Mouse (Mus musculus) kidney, embryonic 15.5 days (tissue): ENCODE results near the gene Pola2. TPM values are rescaled to one million over a fixed set of nuclear protein-coding genes. Genes with fewer than 3 reads are reported as not detected.

Experiments used
- ATAC-seq: fragments of 200-750 bp; cut with Nextera tagmentation; replicated peaks from 2 replicates; pipeline ENCODE4 v1.8.0; 2017; ENCODE audit warnings: moderate TSS enrichment; ENCODE audit not compliant: low FRiP score
- H3K27ac ChIP-seq: fragments of 300-500 bp; sonication (generic); 2 replicates; pipeline ENCODE4 v1.5.1; 2015; ENCODE audit warnings: mild to moderate bottlenecking, inconsistent platforms
- H3K27me3 ChIP-seq: fragments of 300-500 bp; sonication (generic); 2 replicates; pipeline ENCODE4 v1.6.1; 2015; ENCODE audit warnings: inconsistent platforms
- H3K36me3 ChIP-seq: fragments of 300-500 bp; sonication (generic); 2 replicates; pipeline ENCODE4 v1.6.1; 2015; ENCODE audit warnings: inconsistent platforms
- H3K4me1 ChIP-seq: fragments of 300-500 bp; sonication (generic); 2 replicates; pipeline ENCODE4 v1.6.1; 2015; ENCODE audit warnings: inconsistent platforms
- H3K4me2 ChIP-seq: fragments of 300-500 bp; sonication (generic); 2 replicates; pipeline ENCODE4 v1.6.1; 2015; ENCODE audit warnings: moderate library complexity, mild to moderate bottlenecking, inconsistent platforms
- H3K4me3 ChIP-seq: fragments of 300-500 bp; sonication (generic); replicated peaks from 2 replicates; pipeline ENCODE4 v1.5.1; 2015; ENCODE audit warnings: mild to moderate bottlenecking, inconsistent platforms
- H3K9ac ChIP-seq: fragments of 300-500 bp; sonication (generic); 2 replicates; pipeline ENCODE4 v1.6.1; 2015; ENCODE audit warnings: mild to moderate bottlenecking, inconsistent platforms
- H3K9me3 ChIP-seq: fragments of 300-500 bp; sonication (generic); replicated peaks from 2 replicates; pipeline ENCODE4 v1.6.1; 2016; ENCODE audit warnings: inconsistent platforms
- WGBS: fragments of 180-500 bp; shearing (Covaris S2); methylation state at CpG from one replicate; pipeline ENCODE4 v1.1.7; 2015; ENCODE audit warnings: mixed read lengths; 5-methylcytosine and 5-hydroxymethylcytosine counted together
- polyA plus RNA-seq: library from polyadenylated mRNA; unstranded; fragments of >200 nt; fragmentation: Nextera tagmentation; extraction: Ambion mirVana; gene quantifications from 2 replicates; pipeline ENCODE4 v1.2.1, GENCODE M21; 2015

Pola2 gene
- polyA plus RNA-seq, 1 experiment from 2014 or later, result 83.2 TPM

DNA sequence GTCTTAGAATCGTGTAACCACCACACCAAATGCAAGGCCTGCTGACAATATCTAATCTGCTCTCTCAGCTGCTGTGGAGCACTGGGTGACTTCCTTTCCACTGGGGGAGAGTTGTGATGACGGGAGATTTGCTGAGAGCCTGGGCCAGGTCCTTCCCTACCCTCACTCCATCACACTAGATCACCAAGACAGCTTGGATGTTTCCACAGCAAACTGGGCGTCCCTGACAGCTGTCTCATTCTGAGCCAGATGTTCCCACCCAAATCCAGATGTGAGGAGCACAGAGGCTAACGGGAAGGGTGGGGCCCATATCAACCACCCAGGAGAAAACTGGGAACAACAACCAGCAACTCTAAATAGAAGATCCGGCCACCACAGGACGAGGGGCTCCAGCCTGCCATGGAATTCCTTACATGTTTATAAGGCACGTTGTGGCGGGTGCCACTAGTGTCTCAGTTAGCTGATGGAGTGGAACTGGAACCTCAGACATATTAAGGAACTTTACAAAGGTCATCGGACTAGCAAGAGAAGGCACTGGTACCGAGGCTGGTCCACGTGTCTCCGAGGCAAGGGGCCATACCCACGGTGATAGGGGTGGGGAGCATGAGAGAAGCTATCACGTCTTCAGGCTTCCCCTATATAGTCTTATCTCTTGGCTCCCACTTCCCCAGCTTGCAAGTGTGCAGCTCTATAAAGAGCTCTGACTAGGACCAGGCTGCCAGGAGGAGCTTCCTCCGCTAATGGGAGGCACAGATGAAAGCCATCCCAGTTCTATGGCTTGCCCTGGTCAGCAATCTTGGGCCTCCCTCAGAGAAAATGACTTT lies 41.7 kb downstream of the Pola2 start:
- ATAC-seq, result no peak
- no peaks in the 10 kb centered on the region for H3K9me3 ChIP-seq
- H3K9ac ChIP-seq, result 0 out of 2 replicates have a peak overlapping the region, but pooled peaks have one; percentile 21
- WGBS, result 66% methylated on average over 15 of the region's 15 CpGs
- peaks cover 4% of the 10 kb centered on the region; the same call in 1 of the 2 replicates for H3K27me3 ChIP-seq
- H3K4me3 ChIP-seq, result peak overlapping the region; percentile 53
- H3K4me2 ChIP-seq, result peak overlapping the region; percentile 74
- peaks cover 33% of the 10 kb centered on the region for H3K36me3 ChIP-seq
- H3K4me1 ChIP-seq, result peaks cover 46% of the 10 kb centered on the region
- peak overlapping the region; percentile 56 for H3K27ac ChIP-seq

DNA sequence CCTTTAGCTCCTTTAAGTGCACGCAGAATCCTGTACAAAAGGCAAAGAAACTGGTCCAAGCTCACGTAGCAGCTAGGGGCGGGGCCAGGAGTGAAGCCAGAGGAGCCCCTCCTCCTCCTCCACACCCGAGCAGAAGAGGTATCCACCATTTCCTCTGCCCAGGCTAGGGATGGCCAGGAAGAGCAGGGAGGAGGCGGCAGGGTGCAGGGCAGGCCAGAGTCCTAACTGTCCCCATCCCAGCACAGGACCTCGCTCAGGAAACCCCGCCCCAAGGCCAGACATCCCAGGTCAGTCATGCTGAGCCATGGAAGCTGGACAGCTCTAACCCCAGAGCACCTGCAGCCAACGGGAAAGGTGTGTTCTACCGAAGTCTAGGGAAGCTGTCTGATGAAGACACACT lies 42.3 kb downstream of the Pola2 start:
- Histone ChIP-seq H3K9me3 (no peaks in the 10 kb centered on the region), H3K4me1 (peaks cover 41% of the 10 kb centered on the region), H3K27ac (peak overlapping the region; percentile 56), H3K27me3 (peaks cover 4% of the 10 kb centered on the region; the same call in 1 of the 2 replicates), H3K36me3 (peaks cover 39% of the 10 kb centered on the region), H3K9ac (0 out of 2 replicates have a peak overlapping the region, but pooled peaks have one; percentile 21), H3K4me2 (peak overlapping the region; percentile 74), H3K4me3 (peak overlapping the region; percentile 53)
- WGBS, result 14% methylated on average over 9 of the region's 9 CpGs
- ATAC-seq, result 0 out of 2 replicates have a peak, but pooled peaks have one; percentile 19

DNA sequence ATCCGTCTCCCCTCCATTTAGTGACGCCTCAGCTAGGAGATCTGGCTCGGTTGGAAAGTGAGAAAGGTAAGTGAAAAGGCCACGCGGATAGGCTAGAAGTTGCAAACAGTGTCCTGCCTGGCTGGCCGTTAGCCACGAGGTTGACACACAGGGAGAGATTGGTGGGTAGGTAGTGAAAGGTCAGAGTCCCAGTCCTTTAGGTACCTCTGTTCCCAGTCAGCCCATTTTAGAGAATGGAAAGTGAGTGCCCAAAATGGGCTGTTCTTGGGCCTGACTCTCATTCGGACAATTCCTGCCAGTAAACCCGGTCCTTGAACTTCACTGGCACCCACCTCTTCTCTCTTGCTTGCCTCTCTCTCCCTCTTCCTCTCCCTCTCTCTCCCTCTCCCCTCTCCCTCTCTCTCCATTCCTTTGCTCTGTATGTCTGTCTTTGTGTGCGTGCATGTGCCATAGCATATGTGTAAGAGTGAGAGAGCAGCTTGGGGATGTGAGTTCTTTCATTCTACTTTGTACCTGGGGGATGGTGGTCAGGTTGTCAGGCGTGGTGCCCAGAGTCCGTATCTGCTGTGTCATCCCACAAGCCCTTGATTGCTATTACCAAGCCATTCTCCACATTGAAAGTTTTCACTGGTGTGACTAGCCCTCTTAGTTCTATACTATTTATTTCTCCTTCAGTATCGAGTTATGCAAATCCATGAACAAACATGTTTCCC lies 50.8 kb downstream of the Pola2 start, which contains the start of gene Dpf2:
Dpf2 (minus strand) TSS at position 4 of the 713 bp plus-strand sequence.
- H3K36me3 ChIP-seq, result peaks cover 36% of the 10 kb centered on the region
- no peaks in the 10 kb centered on the region for H3K9me3 ChIP-seq
- peak within 1 kb of the TSS; percentile 98 for H3K4me3 ChIP-seq
- H3K27ac ChIP-seq, result peak within 1 kb of the TSS; percentile 94
- 18% methylated on average over 13 of the region's 13 CpGs for WGBS
- H3K9ac ChIP-seq, result peak within 1 kb of the TSS; percentile 97
- H3K4me2 ChIP-seq, result peak within 1 kb of the TSS; percentile 71
- peak; percentile 63; the same call in 1 of the 2 replicates for ATAC-seq
- peaks cover 32% of the 10 kb centered on the region for H3K4me1 ChIP-seq
- no peaks in the 10 kb centered on the region for H3K27me3 ChIP-seq

DNA sequence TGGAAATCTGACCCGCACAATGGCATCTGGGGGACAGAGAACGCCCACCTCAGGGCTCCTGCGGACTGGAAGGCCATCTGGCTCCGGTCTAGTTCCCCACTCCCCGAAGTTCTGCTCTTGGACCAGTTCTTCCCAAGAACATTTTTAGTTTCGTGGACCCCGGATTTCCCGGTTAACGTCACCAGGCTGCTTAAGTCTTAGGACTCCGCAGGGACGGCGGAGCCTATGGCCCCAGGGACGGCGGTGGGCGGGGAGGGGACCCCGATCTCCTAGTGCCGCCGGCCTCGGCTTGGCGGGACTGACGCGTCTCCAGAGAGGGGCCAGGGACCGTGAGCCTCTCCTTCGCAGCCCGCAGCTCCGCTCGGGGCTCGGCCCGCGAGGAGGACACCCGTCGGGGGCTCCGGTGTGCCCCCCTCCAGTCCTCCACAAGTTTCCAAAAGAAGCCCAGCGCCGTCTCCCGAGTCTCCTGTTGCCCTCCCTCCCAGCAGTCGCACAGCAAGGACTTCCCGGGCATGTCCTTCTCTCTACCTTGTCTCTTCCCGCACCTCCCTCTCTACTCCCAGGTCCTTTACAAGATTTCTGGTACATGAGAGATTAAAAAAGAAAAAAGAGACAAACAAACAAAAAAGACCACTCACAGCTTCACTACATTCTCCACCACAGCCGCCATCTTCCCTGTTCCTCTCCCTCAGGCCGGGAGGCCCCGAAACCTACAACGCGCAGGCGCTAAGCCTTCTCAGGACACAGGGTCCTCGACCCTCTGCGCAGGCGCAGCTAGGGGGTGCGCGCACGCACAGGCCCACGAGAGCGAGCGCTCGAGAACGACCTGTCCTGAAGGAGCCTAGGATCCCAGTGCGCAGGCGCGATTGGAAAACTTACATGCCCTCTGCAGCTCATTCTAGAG lies 51.6 kb downstream of the Pola2 start:
- peak; percentile 95 for ATAC-seq
- WGBS, result under 1% methylated on average over 59 of the region's 59 CpGs
- Histone ChIP-seq H3K4me1 (peaks cover 32% of the 10 kb centered on the region), H3K4me2 (peak overlapping the region; percentile 71), H3K27ac (peak overlapping the region; percentile 94), H3K9me3 (no peaks in the 10 kb centered on the region), H3K27me3 (no peaks in the 10 kb centered on the region), H3K9ac (peak overlapping the region; percentile 97), H3K36me3 (peaks cover 32% of the 10 kb centered on the region), H3K4me3 (peak overlapping the region; percentile 98)

- 3% methylated on average over 14 of the region's 14 CpGs for WGBS
- Histone ChIP-seq H3K36me3 (peaks cover 32% of the 10 kb centered on the region), H3K9me3 (no peaks in the 10 kb centered on the region), H3K9ac (peak overlapping the region; percentile 97), H3K4me1 (peaks cover 32% of the 10 kb centered on the region), H3K27ac (peak overlapping the region; percentile 94), H3K27me3 (no peaks in the 10 kb centered on the region), H3K4me3 (peak overlapping the region; percentile 98), H3K4me2 (peak overlapping the region; percentile 71)
- ATAC-seq, result no peak
These were observed 52.4 kb downstream of the Pola2 start for GRCm38 (mm10) chr19:5911430-5912102.

DNA sequence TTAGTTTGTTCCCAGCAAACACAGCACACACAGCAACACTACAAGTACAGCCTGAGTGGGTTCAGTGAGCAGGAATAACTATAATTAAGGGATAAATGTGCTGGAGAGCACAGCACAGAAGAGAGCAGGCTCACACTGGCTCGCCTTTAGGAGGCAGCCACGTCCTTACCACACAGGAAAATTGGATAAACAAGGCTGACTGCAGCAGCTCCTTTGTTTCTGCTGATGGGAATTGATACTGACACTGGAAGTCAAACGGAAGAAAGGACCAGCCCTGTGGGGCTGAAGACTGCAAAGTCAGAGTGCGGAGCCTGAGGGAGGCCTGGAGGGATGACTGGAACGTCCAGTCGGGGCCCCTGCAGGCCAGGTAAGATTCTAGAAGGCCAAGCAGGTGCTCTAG lies 53.8 kb downstream of the Pola2 start:
- peak overlapping the region; percentile 98; the same call in 1 of the 2 replicates for H3K4me3 ChIP-seq
- peaks cover 34% of the 10 kb centered on the region for H3K36me3 ChIP-seq
- peaks cover 32% of the 10 kb centered on the region for H3K4me1 ChIP-seq
- 48% methylated on average over 6 of the region's 6 CpGs for WGBS
- H3K9me3 ChIP-seq, result no peaks in the 10 kb centered on the region
- ATAC-seq, result no peak
- peak overlapping the region; percentile 71 for H3K4me2 ChIP-seq
- H3K27me3 ChIP-seq, result no peaks in the 10 kb centered on the region
- no peak overlapping the region for H3K9ac ChIP-seq
- H3K27ac ChIP-seq, result peak overlapping the region; percentile 59; the same call in 1 of the 2 replicates

DNA sequence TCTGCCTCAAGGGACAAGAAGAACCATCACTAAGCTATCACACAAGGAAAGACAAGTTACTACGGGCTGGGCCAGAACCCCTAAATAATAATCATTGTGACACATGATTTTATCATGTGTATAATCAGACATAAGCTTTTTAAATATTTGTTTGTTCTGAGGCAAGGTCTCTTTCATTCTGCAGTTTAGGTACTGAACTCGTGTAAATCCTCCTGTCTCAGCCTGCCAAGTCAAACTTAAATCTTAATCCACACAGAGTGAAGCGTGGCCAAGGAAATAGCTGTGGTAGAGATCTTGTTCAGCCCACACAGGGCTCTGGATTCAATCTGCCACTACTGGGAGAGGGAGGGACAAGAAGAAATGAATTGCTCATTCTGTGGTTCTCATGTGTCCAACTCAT lies 56.7 kb downstream of the Pola2 start:
- no peak for ATAC-seq

GRCm38 (mm10) chr19:5894002-5894678 lies 69.9 kb downstream of the Pola2 start, which contains the start of gene Tigd3:
Gene Tigd3, minus strand, starts transcription at chr19:5894149.
- H3K9ac ChIP-seq, result peak within 1 kb of the TSS; percentile 70
- H3K4me2 ChIP-seq, result peak within 1 kb of the TSS; percentile 90
- ATAC-seq, result peak; percentile 98
- no peaks in the 10 kb centered on the region for H3K9me3 ChIP-seq
- peak within 1 kb of the TSS; percentile 73 for H3K27ac ChIP-seq
- peaks cover 44% of the 10 kb centered on the region for H3K36me3 ChIP-seq
- peak within 1 kb of the TSS; percentile 59 for H3K4me3 ChIP-seq
- H3K27me3 ChIP-seq, result no peaks in the 10 kb centered on the region
- peaks cover 30% of the 10 kb centered on the region for H3K4me1 ChIP-seq
- WGBS, result 2% methylated on average over 36 of the region's 36 CpGs

More for the DNA sequence above, 56.7 kb downstream of the Pola2 start:
- Histone ChIP-seq H3K9ac (no peak overlapping the region), H3K27ac (no peak overlapping the region), H3K4me2 (no peak overlapping the region), H3K4me1 (peaks cover 21% of the 10 kb centered on the region), H3K27me3 (no peaks in the 10 kb centered on the region), H3K36me3 (peaks cover 58% of the 10 kb centered on the region), H3K9me3 (no peaks in the 10 kb centered on the region), H3K4me3 (no peak overlapping the region)
- 86% methylated on average over 3 of the region's 3 CpGs for WGBS

DNA sequence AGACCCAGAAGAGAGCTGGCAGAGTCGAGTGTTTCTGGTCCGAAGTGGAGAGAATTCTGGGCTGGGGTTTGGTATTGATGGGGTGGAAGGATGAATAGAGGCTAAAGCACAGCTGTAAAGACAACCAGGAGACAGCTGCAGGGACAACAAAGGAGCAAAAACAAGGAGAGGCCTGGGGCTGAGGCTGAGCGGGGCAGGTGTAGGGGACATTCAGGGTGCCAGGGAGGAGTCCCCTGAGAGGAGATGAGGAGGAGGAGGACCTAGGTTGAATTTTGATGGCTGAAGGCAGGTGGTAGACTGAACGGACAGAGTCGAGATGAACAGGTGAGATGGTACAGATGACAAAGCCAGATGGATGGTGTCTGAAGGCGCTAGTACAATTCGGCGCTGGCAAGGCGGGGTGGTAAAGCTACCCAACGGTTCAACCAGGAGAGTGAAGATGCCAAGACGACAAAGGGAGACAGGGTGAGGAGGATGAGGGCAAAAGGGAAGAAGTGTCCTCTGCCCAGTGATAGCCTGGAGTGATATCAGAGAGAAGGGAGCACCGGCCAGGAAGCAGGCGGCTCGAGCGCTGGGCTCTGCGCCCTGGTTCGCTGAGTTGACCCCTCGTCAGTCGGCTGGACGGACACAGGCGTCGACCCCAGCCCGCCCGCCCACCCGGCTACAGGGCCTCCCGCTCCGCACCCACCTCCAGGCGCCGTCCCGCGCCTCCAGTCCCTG lies 70.6 kb downstream of the Pola2 start:
- peak; percentile 0; the same call in 1 of the 2 replicates for ATAC-seq
- H3K9ac ChIP-seq, result peak overlapping the region; percentile 70
- peaks cover 30% of the 10 kb centered on the region for H3K4me1 ChIP-seq
- H3K36me3 ChIP-seq, result peaks cover 38% of the 10 kb centered on the region
- whole genome bisulfite sequencing, result 6% methylated on average over 31 of the region's 31 CpGs
- H3K4me2 ChIP-seq, result peak overlapping the region; percentile 90
- H3K9me3 ChIP-seq, result no peaks in the 10 kb centered on the region
- peak overlapping the region; percentile 59 for H3K4me3 ChIP-seq
- H3K27ac ChIP-seq, result peak overlapping the region; percentile 73
- H3K27me3 ChIP-seq, result no peaks in the 10 kb centered on the region

DNA sequence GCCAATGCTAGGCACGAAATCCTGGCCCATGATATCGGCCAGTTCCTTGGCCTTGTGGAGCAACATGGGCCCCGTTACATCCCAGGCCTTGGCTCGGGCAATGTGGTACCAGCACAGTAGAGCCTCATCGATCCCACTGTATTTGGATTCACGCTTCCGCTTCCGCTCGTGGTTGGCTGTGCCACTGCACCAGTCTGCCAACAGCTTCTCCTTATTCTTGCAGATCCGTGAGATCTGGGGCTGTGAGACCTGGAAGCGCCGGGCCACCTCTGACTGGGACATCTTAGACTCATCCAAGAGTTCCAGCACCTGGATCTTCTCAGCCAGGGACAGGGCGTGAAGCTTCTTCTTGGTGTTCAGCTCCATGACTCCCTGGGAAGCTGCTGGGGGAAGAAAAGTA lies 71.3 kb downstream of the Pola2 start:
- Histone ChIP-seq H3K36me3 (peaks cover 34% of the 10 kb centered on the region), H3K9ac (peak overlapping the region; percentile 70; the same call in 1 of the 2 replicates), H3K9me3 (no peaks in the 10 kb centered on the region), H3K4me2 (peak overlapping the region; percentile 90), H3K27ac (no peak overlapping the region), H3K4me3 (peak overlapping the region; percentile 59), H3K4me1 (peaks cover 30% of the 10 kb centered on the region), H3K27me3 (no peaks in the 10 kb centered on the region)
- no peak for ATAC-seq
- WGBS, result 92% methylated on average over 13 of the region's 13 CpGs
